Mouse (Mus musculus) MEL (cell line): ENCODE results near the gene Fbxo6. TPM values are rescaled to one million over a fixed set of nuclear protein-coding genes. Genes with fewer than 3 reads are reported as not detected.
"Not testable (repeated sequence)": the region's sequence is repeated elsewhere in the genome, so short reads cannot be mapped to it uniquely, and the experiment has no call there.

Experiments
- DNase-seq: peaks from one replicate; pipeline ENCODE4 v3.0.0; 2011; ENCODE audit warnings: low read depth, low spot score
- H3K27ac ChIP-seq: 2 replicates; pipeline ENCODE4 v1.5.1; 2012; ENCODE audit warnings: low read depth, mild to moderate bottlenecking, control low read depth, low read length, moderate library complexity; ENCODE audit not compliant: control insufficient read depth
- H3K27me3 ChIP-seq, 2 experiments: fragments of 150-350 bp in 1 of 2; sonication (generic) in 1 of 2; 2 replicates each; pipeline ENCODE4 v1.6.1; 2012; ENCODE audit warnings: low read length in 2 of 2, mild to moderate bottlenecking in 2 of 2, improper control_type of control experiment in 1 of 2, moderate library complexity in 1 of 2; ENCODE audit not compliant: insufficient read depth in 2 of 2, control insufficient read depth in 1 of 2
- H3K36me3 ChIP-seq, 2 experiments: 2 replicates each; pipeline ENCODE4 v1.6.1; 2012 to 2014; ENCODE audit warnings: low read length in 2 of 2, improper control_type of control experiment in 1 of 2, inconsistent platforms in 1 of 2, mild to moderate bottlenecking in 1 of 2; ENCODE audit not compliant: insufficient read depth in 2 of 2, control insufficient read depth in 1 of 2
- H3K4me1 ChIP-seq, 2 experiments: fragments of 150-350 bp in 1 of 2; sonication (generic) in 1 of 2; 2 replicates each; pipeline ENCODE4 v1.6.1; 2012; ENCODE audit warnings: low read length in 2 of 2, improper control_type of control experiment in 1 of 2, mild to moderate bottlenecking in 1 of 2; ENCODE audit not compliant: insufficient read depth in 2 of 2, control insufficient read depth in 1 of 2
- H3K4me3 ChIP-seq, 2 experiments: fragments of 150-350 bp in 1 of 2; sonication (generic) in 1 of 2; 2 replicates each; pipeline ENCODE4 v1.5.1; 2012; ENCODE audit warnings: low read depth in 2 of 2, low read length in 2 of 2, mild to moderate bottlenecking in 2 of 2, moderate library complexity in 2 of 2, control low read depth in 1 of 2, improper control_type of control experiment in 1 of 2; ENCODE audit not compliant: control insufficient read depth in 1 of 2, insufficient read depth in 1 of 2
- H3K79me2 ChIP-seq: 2 replicates; pipeline ENCODE4 v1.6.1; 2012; ENCODE audit warnings: mild to moderate bottlenecking, low read length, moderate library complexity; ENCODE audit not compliant: control insufficient read depth, poor library complexity, insufficient read depth
- H3K9ac ChIP-seq: 2 replicates; pipeline ENCODE4 v1.6.1; 2012; ENCODE audit warnings: low read depth, mild to moderate bottlenecking, control low read depth, low read length, moderate library complexity; ENCODE audit not compliant: control insufficient read depth, poor library complexity, severe bottlenecking
- H3K9me3 ChIP-seq: fragments of 150-350 bp; sonication (generic); replicated peaks from 2 replicates; pipeline ENCODE4 v1.6.1; 2012; ENCODE audit warnings: mild to moderate bottlenecking, low read length, improper control_type of control experiment, moderate library complexity; ENCODE audit not compliant: insufficient read depth
- CHD1 ChIP-seq: IDR thresholded peaks from 2 replicates; pipeline ENCODE4 v1.6.1; 2012; ENCODE audit warnings: low read depth, mild to moderate bottlenecking, inconsistent platforms, low read length, improper control_type of control experiment
- E2F4 ChIP-seq: IDR thresholded peaks from 2 replicates; pipeline ENCODE4 v1.6.1; 2011; ENCODE audit warnings: low read depth, low read length, improper control_type of control experiment, borderline replicate concordance
- ELF1 ChIP-seq: IDR thresholded peaks from 2 replicates; pipeline ENCODE4 v1.6.1; 2014; ENCODE audit warnings: low read depth, mild to moderate bottlenecking, inconsistent platforms, low read length, improper control_type of control experiment, moderate library complexity
- EP300 ChIP-seq, 2 experiments: IDR thresholded peaks; 2 replicates each; pipeline ENCODE4 v1.6.1; 2011; ENCODE audit warnings: improper control_type of control experiment in 2 of 2, low read length in 2 of 2, low read depth in 1 of 2, mild to moderate bottlenecking in 1 of 2
- GATA1 ChIP-seq: IDR thresholded peaks from 2 replicates; pipeline ENCODE4 v1.6.1; 2011; ENCODE audit warnings: low read depth, low read length, improper control_type of control experiment
- JUND ChIP-seq: IDR thresholded peaks from 2 replicates; pipeline ENCODE4 v1.6.1; 2011; ENCODE audit warnings: low read depth, mild to moderate bottlenecking, improper control_type of control experiment, low read length
- KAT2A ChIP-seq: conservative IDR thresholded peaks from 2 replicates; pipeline ENCODE4 v1.6.1; 2012; ENCODE audit warnings: low read depth, low read length, improper control_type of control experiment, inconsistent platforms
- MYB ChIP-seq: IDR thresholded peaks from 2 replicates; pipeline ENCODE4 v1.6.1; 2011; ENCODE audit warnings: mild to moderate bottlenecking, low read depth, low read length, improper control_type of control experiment
- NELFE ChIP-seq: IDR thresholded peaks from 2 replicates; pipeline ENCODE4 v1.6.1; 2011; ENCODE audit warnings: low read depth, low read length, improper control_type of control experiment
- POLR2AphosphoS2 ChIP-seq: IDR thresholded peaks from 2 replicates; pipeline ENCODE4 v1.6.1; 2011; ENCODE audit warnings: low read length, improper control_type of control experiment
- RAD21 ChIP-seq: IDR thresholded peaks from 2 replicates; pipeline ENCODE4 v1.6.1; 2011; ENCODE audit warnings: mild to moderate bottlenecking, low read depth, low read length, improper control_type of control experiment
- TBP ChIP-seq: IDR thresholded peaks from 2 replicates; pipeline ENCODE4 v1.8.0; 2011; ENCODE audit warnings: low read depth, low read length, improper control_type of control experiment
- UBTF ChIP-seq: IDR thresholded peaks from 2 replicates; pipeline ENCODE4 v1.6.1; 2012; ENCODE audit warnings: low read depth, mild to moderate bottlenecking, inconsistent platforms, low read length, improper control_type of control experiment, moderate library complexity, borderline replicate concordance; ENCODE audit not compliant: insufficient read depth
- USF2 ChIP-seq, 2 experiments: IDR thresholded peaks; 2 replicates each; pipeline ENCODE4 v1.6.1; 2011 to 2012; ENCODE audit warnings: improper control_type of control experiment in 2 of 2, low read length in 2 of 2, borderline replicate concordance in 1 of 2, inconsistent platforms in 1 of 2, low read depth in 1 of 2, mild to moderate bottlenecking in 1 of 2; ENCODE audit not compliant: insufficient read depth in 1 of 2
- ZC3H11A ChIP-seq: IDR thresholded peaks from 2 replicates; pipeline ENCODE4 v1.6.1; 2012; ENCODE audit warnings: low read depth, mild to moderate bottlenecking, inconsistent platforms, low read length, improper control_type of control experiment
- ZMIZ1 ChIP-seq: IDR thresholded peaks from 2 replicates; pipeline ENCODE4 v1.6.1; 2012; ENCODE audit warnings: low read depth, mild to moderate bottlenecking, inconsistent platforms, low read length, improper control_type of control experiment, moderate library complexity
- ZNF384 ChIP-seq: IDR thresholded peaks from 2 replicates; pipeline ENCODE4 v1.6.1; 2012; ENCODE audit warnings: low read depth, mild to moderate bottlenecking, inconsistent platforms, low read length, improper control_type of control experiment
- polyA plus RNA-seq, 2 experiments: library from polyadenylated mRNA; stranded (reverse) in 1 of 2; unstranded in 1 of 2; fragments of >175 nt in 1 of 2; fragments of >200 nt in 1 of 2; gene quantifications; 2 replicates each; pipeline versions ENCODE4 v1.2.1 to v1.2.4; 2012; ENCODE audit warnings: low replicate concordance in 2 of 2, low read depth in 1 of 2; ENCODE audit not compliant: insufficient read length in 2 of 2, insufficient read depth in 1 of 2, missing spikeins in 1 of 2
- total RNA-seq: library from RNA; depleted of rRNA; stranded (reverse); fragments of 300-350 nt; gene quantifications from 2 replicates; pipeline ENCODE4 v1.2.3, GENCODE M21; 2012

Fbxo6 gene
- total and polyA plus RNA-seq, 3 experiments = 37.3 to 62.6 TPM; not detected in 1

DNA sequence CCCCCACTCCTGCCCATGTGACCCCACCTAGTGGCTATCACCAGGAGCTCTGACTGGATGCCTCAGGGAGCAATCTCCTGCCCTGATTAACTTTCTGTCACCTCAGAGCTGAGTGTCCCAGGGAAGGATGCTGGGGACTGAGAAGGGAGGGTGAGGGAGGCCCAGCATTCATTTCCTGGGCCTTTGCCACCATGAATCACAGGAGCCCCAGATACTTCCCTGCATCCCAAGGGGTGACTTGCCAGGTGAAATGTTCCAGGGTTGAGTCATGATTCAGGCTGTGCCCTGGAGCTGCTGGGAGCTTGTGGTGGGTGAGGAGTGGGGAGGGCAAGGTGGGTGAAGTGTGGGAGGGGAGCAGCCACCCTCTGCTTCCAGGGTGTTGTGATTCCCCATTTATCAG, 25.8 kb upstream of the Fbxo6 start:
- TF ChIP-seq E2F4 (no peak), RAD21 (no peak), ZC3H11A (no peak), USF2 (IDR thresholded peaks at IDR 0.05; ENCODE audit: borderline replicate concordance in 1 of 2, insufficient read depth in 1 of 2, low read depth in 1 of 2, low read length in 2 of 2) (no peak), POLR2AphosphoS2 (no peak), NELFE (no peak), KAT2A (no peak), ZMIZ1 (no peak), MYB (no peak), CHD1 (no peak), ELF1 (no peak), UBTF (no peak), JUND (no peak), TBP (no peak)
- TF ChIP-seq, all 39 proteins: peak for 0
- Histone ChIP-seq H3K4me1 (peaks cover 0 to 2% of the 10 kb centered on the region in 2 experiments; a peak in 1 of 4 replicates), H3K36me3 (no peaks in the 10 kb centered on the region), H3K9ac (no peak overlapping the region), H3K79me2 (no peaks in the 10 kb centered on the region), H3K4me3 (no peak overlapping the region), H3K9me3 (no peaks in the 10 kb centered on the region), H3K27me3 (no peaks in the 10 kb centered on the region), H3K27ac (no peak overlapping the region)
- no peak for DNase-seq

DNA sequence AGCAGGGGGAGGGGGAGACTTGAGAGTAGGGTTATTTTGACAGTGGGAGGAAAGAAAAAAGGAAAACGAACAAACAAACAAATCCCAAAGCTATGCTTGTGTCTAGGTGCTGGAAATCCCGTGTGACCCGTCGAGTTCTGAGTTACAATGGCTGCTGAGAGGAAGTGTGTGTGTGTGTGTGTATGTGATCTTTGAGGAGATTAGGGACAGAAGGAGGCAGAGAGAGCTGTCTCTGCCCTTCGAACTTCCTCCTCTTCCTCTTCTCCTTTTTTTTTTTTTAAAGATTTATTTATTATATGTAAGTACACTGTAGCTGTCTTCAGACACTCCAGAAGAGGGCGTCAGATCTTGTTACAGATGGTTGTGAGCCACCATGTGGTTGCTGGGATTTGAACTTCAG, 24.7 kb upstream of the Fbxo6 start:
- not testable (repeated sequence) for H3K9me3 ChIP-seq, H3K27me3 ChIP-seq, H3K9ac ChIP-seq, H3K79me2 ChIP-seq, H3K4me1 ChIP-seq, H3K27ac ChIP-seq, H3K36me3 ChIP-seq, H3K4me3 ChIP-seq
- TF ChIP-seq EP300 (IDR thresholded peaks at IDR 0.05; ENCODE audit: low read depth in 1 of 2, low read length in 2 of 2) = peak in 1 of 2 experiments; percentile 30; a peak in 1 of 4 replicates
- TF ChIP-seq GATA1 = peak; percentile 58
- peak; percentile 82 for TF ChIP-seq ZNF384
- 0 out of 2 replicates have a peak, but pooled peaks have one; percentile 27 for TF ChIP-seq TBP
- DNase-seq = peak; percentile 58
